Mouse (Mus musculus) right cerebral cortex, adult 18-20 months (tissue): ENCODE results near the gene Olfr968.

Experiments used
- DNase-seq: peaks from one replicate; pipeline ENCODE4 v3.0.0; 2022; ENCODE audit warnings: mixed read lengths

Gene Olfr968

GRCm38 (mm10) chr9:39783153-39783552, at the start of gene Olfr968:
TSS of gene Olfr968 (minus strand) at chr9:39783253.
- no peak for DNase-seq

- no peak for DNase-seq
Observed at GRCm38 (mm10) chr9:39808560-39808959, 25.5 kb upstream of the Olfr968 start, which contains the start of gene Olfr970. TSS of gene Olfr970 (plus strand) at chr9:39808860.

- no peak for DNase-seq
Observed at GRCm38 (mm10) chr9:39790558-39790957, 7.5 kb upstream of the Olfr968 start, which contains the start of gene Olfr969. TSS of gene Olfr969 (plus strand) at chr9:39790945.

- DNase-seq = peak; percentile 13
Observed at GRCm38 (mm10) chr9:39746428-39746827, 36.6 kb downstream of the Olfr968 start.

- no peak for DNase-seq
Observed at GRCm38 (mm10) chr9:39745949-39746348, 37.1 kb downstream of the Olfr968 start, which contains the start of gene Olfr967. TSS of gene Olfr967 (plus strand) at chr9:39746249.

- no peak for DNase-seq
Observed at GRCm38 (mm10) chr9:39740741-39741140, 42.3 kb downstream of the Olfr968 start.

GRCm38 (mm10) chr9:39730678-39731077, 52.4 kb downstream of the Olfr968 start, which contains the start of gene Olfr150:
TSS of gene Olfr150 (plus strand) at chr9:39730978.
- DNase-seq = no peak
